Mouse (Mus musculus): ENCODE data around the gene Cxcl5. TPM values are rescaled to one million over a fixed set of nuclear protein-coding genes. Genes with fewer than 3 reads are reported as not detected.

The Cxcl5 gene
- not detected for total RNA-seq (2021)
- long read RNA-seq, experiment 1: 0 reads
- long read RNA-seq, experiment 2: 0 reads

DNA sequence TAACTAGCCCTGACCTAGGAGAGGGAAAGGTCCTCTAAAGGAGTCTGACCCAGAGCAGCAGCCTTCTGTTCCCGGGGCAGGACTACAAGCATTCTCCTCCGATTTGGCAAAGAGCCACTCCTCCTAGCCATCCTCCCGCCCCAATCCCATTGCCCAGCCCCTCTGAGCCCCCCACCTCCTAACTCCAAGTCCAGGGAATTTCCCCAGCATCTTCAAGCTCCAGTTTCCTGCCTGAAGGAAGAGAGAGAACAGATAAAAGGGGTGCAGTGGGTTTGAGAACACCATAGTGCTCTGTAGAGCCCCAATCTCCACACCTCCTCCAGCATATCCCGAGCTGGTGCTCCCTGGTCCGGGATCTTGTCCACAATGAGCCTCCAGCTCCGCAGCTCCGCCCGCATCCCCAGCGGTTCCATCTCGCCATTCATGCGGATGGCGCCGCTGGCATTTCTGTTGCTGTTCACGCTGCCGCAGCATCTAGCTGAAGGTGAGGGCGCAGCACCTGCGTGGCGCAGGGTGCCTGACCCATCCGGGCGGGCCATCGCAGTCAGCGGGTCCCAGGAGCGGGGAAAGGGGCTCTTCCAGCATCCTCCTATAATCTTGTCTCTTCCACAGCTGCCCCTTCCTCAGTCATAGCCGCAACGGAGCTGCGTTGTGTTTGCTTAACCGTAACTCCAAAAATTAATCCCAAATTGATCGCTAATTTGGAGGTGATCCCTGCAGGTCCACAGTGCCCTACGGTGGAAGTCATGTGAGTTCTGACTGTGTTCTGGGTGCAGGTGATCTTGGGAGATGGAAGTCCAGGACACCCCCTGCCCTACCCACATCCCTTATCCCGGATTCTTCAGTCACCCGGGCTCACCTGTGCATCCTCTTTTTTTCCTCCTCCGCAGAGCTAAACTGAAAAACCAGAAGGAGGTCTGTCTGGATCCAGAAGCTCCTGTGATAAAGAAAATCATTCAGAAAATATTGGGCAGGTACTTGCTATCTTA is at the start of gene Cxcl5:
TSS of gene Cxcl5 (plus strand) at position 284 of the 989 bp plus-strand sequence.
- no peak for DNase-seq

DNA sequence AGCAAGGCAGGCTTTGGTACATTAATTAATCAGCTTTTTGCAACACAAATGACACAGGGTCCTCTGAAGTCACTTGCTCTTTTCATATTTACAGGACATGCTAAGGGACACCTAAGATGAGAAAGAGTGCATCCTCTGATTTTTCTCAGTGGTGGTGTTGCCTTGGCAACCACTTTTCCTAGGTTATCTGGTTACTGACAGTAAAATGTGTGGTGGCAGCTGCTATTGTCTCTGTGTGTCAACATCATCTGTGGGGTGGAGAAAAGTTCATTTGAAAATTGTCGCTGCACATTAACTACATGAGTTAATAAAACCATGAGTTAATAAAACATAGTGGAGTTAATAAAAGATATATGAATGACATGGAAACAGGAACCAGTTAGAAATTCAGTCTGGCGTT is 47.8 kb upstream of the Cxcl5 start:
- DNase-seq: no peak

DNA sequence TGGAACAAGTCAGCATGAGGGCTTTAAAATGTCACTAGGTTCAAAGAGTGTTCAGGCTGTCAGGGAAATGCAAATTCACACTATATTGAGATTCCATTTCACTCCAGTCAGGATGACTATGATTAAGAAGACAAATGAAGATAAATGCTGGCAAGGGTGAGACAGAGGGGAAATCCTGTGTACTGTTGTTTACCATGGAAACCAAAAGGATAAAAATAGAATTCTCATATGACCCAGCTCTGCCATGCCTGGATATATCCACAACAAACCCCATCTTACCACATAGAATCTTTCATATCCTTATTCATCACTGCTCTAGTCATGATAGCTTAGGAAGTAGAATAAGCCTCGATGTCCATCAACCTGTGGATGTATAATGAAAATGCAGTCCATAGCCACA is 41.2 kb upstream of the Cxcl5 start:
- DNase-seq: no peak

DNA sequence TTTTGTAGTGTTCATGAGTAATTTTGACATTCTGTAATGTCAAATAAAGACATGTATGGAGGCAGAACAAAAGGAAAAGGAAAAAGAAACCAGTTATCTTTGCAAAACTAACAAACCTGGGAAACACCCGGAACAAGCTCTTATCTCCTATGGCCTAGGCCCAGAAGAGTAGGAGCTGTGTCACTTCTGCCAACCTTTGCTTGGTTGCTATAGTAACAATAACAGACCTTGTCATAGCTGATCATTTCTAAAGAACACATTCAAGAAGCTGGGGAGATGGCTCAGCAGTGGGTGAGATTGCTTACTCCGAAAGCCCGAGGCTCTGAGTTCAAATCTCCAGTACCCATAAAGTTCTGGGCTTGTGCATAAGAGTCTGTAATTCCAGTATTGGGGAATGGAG is 36.5 kb upstream of the Cxcl5 start:
- no peak for DNase-seq

DNA sequence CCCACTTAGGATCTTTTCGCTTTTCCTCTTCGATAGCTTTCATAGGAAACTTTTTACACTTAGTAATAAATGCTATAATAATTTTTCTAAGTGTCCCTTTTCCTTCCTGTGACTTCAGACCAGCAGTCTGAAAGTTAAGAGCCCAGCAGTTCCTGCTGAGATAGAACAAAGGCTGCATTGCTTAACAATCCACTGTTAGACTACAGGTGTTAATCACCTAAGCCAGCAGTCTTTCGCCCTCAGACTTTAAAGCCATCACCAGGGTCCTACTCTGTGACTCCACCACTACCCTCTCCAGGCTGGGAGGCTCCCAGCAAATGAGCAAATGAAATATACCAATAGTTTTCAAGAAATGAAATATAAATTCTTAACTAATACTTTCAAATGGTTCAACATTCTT is 30.9 kb upstream of the Cxcl5 start:
- no peak for DNase-seq

DNA sequence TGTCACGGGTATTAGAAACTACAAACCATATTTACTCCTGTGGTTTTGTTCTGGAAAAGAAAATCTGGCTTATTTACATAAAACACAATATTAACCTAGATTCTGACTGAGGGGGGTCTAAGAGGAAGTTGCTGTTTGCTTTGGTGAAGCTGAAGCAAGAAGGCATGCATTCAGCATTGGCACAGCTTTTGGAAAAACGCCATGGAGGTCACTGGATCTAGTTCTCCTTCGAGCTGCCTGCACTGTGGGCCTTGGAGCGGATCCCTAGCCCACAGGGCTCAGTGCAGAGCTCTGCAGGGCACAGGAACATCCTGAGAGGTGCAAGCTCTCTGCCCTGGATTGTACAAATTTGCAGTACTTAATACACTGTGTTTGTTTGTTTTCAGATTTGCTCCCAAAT is 27.7 kb upstream of the Cxcl5 start:
- peak; percentile 16 for DNase-seq

DNA sequence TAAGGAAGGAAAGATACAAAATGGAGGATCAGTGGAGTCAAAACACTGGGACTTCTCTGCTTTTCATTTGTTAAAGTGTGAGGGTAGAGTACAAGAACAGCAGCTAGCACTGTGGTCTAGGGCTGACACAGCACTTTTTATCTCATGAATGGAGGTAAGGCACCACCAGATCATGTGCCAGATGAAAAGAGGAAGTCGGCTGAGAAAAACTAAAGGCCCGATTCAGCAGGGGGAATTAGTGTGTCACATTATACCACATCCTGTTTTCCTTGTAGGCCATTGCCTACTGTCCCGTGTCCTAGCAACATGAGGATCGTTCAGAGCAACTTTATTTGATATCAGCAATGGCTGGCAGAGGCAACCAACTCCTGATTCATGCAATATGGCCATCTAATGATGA is 17.1 kb upstream of the Cxcl5 start:
- DNase-seq: no peak

DNA sequence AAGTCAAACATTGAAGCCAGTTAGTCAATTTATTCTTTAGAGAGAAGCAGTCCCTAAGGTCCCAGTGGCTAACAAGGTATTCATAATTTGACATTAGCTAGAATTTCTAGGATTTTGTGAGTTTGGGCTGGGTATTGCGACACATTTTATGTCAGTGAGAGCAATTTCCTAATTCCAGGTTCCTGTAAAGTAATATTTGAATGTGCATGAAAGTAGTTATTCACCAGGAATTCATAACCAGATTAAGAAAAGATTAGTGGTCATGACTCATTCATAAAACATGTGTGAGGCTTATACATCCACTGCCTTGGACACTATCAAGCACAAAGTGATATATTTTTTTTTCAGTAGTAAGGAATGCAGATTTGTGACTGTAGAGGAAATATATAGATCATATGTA is 5.2 kb upstream of the Cxcl5 start:
- no peak for DNase-seq

DNA sequence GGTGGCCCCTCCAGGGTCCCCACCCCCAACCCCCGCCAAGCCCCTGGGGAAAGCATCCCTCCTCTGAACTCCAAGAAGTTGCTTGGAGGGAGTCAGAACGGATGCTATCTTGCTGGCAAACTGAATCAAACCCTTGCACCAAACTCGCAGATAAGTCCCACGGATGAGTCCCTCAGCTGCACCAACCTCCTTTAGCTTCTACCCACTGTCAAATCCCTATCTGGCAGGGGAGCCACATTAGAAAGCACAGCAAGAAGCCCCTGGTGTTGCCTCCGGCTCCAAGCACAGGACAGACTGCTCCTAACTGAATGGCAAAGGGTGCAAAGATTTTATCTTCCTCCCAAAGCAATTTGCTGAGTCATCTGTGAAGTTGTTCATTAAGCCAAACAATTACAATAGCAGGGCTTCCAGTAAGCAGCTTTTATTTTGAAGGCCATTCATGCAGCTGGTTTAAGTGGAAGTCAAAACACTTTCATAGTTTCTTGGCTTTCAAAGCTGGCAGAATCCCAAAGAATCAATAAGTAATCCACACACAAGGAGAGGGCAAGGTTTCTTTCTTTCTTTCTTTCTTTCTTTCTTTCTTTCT is 1.0 kb upstream of the Cxcl5 start:
- DNase-seq: no peak

DNA sequence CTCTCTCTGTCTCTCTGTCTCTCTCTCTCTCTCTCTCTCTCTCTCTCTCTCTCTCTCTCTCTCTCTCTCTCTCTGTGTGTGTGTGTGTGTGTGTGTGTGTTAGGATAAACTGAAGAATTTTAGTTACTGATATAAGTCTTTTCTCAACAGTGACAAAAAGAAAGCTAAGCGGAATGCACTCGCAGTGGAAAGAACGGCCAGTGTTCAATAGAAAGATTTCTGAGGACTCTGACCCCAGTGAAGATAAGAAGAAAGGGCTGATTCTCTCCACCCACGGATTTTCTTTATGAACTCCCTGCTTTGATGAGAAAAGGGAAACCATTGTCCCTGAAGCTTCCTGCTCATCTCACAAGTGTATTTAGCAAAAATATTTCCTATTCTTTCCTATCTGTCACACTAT is 1.1 kb downstream of the Cxcl5 start:
- DNase-seq: no peak

DNA sequence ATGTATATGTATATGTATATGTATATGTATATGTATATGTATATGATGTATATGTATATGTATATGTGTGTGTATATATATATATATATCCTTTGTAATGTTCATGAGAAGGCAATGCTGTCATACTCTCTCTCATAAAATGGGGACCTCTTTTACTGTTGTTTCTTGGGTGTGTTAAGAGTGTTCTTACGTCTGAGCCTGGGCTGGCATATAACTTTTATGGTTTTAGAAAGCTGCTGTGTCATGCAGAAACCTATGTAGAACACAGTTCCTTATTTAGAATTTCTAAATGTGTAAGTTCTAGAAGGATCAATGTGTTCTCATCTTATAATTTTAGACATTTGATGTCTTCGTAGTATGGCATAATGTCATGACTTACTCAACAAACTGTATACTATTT is 1.7 kb downstream of the Cxcl5 start:
- no peak for DNase-seq

DNA sequence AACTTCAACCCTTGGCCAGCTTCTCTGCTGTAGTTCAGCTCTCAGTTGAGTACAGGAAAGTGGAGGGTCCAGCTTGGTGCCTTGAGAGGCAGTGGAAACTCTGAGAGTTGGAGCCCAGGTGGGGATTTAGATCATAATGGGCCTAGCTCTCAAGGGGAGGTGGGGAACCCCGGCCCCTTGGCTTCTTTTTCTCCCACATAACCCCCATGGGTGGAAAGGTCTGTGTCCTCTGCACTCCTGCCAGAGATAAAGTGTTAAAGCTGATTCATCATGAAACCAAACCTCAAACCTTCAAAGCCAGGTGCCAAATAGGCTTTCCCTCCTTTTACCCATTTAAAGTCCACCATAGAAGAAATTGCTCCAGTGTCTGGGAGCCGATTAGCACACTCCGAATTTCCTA is 2.7 kb downstream of the Cxcl5 start:
- DNase-seq: no peak

DNA sequence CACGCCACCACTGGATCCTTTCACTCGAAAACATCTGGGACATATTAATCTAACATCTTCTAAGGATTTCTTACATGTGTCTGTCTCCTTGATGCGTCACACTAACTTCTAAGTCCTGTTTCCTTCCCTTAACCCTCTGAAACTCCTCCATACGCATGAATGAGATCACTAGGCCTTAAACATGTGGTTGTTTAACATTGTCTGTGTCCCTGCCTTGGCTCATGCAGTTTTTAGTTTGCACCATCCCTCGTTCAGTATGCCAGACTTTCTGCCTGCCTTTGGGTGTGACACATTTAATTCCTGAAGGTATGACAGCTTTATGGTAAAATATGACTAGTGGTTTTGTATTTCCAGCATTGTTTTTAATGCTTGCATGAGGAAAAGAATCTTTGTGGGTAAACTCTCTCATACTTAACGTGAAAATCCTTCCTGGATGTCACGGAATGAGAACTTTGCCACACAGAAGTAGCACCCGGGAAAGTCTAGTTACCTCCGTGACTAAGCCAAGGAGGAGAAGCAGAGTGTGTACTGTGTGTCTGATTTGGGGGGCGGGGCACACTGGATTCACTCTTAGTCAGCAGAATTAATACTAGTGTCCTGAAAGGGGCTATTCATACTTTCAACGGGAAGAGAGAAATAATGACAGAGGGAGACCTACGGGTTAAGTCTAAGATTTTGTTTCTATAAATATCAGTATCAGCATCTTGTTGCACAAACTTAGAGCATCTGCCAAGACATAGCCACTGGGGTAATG is 4.9 kb downstream of the Cxcl5 start:
- DNase-seq: no peak

DNA sequence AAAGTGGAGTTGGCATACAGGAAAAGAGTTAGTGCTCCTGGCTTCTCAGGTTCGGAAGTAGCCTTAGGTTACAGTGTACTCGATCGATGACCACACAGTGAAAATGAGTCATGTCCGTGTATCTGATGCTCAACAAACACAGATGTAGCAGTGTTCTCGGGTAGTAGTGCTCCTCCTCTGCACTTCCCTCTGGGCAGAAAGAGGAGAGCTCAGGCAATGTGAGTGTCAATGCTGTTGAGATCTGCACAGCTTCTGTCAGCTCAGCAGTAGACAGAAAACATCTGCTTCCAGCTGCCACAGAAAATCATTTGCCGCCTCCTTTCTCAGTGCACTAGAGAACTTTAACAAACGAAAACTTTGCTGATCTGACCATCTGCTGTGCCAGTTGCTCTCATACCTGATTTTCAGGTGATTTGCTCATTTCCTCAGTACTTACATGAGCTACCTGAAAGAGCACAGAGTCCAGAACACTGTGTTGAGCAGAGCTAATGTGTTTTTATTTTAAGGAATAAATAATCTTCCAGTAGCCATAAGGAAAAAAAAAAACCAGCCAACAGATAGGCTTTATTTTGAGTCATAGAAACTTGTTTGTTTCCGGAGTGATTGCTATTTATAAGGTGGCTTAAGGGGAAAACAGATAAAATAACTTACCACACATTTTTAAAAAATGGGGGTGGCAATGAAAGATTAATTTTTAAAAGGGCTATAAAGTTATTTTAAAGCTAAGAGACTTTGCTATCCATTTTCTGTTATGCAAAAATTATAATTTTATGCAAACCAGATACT is 6.9 kb downstream of the Cxcl5 start:
- DNase-seq: no peak

DNA sequence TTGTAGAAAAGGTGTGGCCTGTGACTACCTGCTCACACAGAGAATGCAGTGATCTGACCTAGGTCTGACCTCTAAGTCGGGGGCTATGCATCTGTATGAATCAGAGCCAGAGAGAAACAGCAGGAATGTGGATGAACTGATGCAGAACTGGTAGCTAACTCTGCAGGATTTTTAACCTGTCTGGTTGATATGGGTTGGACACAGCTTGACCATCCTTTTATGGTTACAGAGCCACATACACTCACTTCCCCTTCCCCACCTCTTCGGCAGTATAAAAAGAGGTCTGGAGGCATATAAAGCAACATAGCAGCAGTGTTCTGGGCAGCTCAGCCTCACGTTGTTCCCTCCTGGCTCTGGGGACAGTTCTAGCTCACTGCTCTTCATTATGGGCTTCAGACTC is 9.1 kb downstream of the Cxcl5 start, which contains the start of gene Ppbp:
TSS of gene Ppbp (plus strand) at position 301 of the 400 bp plus-strand sequence.
- no peak for DNase-seq

DNA sequence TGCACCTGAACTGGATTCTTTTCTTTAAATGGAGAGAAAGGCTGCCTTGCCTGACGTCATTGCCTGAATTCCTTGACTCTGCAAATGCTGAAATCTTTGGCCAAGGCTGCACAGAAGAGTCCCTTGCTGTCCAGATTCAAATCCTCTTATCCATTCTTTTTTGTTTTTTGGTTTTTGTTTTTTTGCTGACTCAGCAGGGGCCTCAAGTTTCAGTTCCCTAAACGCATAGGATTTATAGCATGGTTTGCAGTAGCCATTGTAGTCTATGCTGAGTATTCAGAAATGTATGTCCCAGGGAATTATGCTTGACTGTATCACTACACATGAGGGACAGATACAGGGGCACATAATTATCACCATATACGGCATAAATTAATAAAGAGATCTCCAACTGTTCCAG is 12.2 kb downstream of the Cxcl5 start:
- DNase-seq: no peak

DNA sequence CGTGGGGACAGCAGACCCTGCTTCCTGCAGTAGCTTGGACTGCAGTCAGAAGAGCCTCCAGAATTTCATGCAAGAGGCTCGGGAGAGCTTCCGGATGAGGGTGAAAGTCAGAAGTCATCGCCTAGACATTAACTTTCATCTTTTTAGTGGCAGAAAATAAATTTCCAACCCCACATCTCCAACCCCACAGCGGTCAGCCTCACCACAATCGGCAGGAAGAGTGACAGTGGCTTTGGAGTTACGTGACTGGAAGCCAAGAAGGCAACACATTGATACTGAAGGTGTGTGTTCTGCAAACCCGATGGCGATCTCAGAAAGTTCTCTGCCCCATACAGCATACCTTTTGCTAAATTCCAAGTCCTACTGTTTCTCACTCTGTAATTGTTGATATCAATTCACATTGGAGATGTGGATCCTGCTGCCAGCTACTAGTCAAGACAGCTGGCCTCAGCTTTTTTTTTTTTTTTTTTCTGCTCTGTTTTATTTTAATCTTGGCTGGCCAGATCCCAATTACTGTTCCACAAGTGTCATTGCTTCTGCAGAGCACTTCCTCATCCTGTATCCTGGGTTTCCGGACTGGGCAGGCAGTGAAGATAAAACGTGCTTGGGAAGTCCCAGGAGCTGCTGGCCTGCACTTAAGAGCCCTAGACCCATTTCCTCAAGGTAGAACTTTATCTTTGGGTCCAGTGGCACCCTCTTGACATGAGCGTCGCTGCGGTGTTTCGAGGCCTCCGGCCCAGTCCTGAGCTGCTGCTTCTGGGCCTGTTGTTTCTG is 12.9 kb downstream of the Cxcl5 start, which contains the start of gene Pf4:
TSS of gene Pf4 (plus strand) at position 556 of the 774 bp plus-strand sequence.
- DNase-seq: no peak

DNA sequence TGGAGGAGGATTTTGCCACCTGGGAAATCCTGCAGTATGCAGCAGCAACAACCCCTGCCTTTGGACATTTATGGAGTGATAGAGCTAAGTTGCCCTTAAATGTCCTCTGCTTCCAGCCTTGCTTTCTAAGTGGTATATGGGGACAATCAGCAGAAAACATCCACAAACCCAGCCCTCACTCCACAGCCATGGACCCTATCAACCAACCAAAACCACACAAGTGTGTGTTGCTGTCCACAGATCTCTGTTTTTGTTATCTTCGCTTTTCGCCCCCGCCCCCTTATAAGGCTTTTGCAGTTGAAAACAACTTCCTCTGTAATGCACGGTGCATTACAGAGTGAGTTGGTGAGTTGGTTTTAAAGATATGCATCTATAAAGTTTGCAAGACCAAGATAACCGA is 16.4 kb downstream of the Cxcl5 start:
- DNase-seq: no peak

DNA sequence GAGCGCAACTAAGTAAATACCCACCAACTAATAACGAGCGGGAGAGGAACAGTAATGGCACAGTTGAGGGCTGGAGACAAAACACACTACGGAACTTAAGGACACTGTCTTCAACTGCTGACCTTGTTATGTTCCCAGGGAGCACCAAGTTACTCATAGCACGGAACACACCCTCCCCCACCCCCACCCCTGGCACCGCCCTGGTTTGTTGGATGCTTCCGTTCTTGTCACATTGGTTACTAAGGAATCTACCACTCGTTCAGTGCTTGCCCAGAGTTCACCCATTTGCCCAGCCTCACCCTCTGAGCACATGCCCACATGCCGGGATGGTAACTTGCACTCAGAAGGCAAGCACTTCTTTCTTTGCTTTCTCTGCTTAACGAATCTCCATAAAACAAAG is 18.5 kb downstream of the Cxcl5 start:
- DNase-seq: no peak

DNA sequence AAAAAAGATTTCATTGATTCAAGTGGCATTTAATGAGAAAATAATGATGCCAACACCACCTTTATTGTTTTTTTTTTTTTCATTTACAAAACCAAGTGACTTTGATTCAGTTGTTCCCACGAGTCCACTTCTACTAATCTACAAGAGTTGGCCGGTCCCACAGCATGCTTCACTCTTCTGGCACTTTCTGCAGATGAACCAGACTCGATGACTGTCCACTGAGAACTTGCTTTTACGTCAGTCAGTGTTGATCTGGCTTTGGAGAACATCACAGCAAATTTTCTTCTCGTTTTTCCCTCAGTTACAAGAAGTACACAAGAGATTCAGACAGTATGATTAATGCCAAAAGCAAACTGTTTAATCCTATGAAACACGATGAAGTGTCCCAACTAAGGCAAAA is 19.7 kb downstream of the Cxcl5 start:
- no peak for DNase-seq

DNA sequence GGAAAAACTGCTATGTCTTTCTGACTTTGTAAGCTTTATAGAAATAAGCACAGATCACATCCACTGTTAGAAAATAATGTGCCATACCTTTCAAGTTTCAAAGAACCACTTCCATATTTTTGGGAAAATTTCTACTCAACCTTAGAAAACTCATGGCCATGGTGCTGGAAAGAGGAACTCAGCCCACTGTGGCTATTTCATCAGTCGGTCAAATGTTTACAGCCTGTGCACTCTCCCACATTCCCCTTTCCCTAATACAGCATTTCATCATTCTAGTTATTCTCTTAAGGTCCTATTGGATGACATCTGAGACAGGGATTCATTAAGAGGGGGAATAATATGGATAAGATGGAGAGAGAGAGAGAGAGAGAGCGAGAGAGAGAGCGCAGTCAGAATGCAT is 24.5 kb downstream of the Cxcl5 start:
- DNase-seq: no peak
